Mouse (Mus musculus): ENCODE results near the gene Zfhx3. TPM values are rescaled to one million over a fixed set of nuclear protein-coding genes. Genes with fewer than 3 reads are reported as not detected.
A peak's percentile ranks its signal among the peaks of the same experiment; 100 is the strongest.

Zfhx3 gene
- polyA plus RNA-seq, 1 experiment from 2014 or later = 3.3 TPM

DNA sequence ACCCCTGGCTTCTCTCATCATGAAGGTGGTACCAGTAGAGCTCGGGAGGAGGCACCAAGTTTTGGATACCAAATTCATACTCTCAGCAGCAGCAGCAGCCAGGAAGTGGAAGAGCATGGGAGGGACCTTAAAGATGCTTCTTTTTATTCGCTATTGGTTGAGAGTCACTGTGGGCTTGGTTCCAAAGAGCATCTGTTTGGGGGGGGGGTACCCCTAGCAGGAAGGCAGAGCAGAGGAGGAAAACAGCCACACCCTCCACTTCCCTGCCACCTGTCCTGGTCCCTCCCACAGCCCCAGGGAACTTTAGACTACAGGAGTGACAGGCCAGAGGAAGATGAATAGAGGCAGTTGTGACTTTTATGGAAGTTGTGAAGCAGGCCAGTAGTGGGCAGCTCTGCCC is 904.9 kb downstream of the Zfhx3 start:
- no peak for ATAC-seq (replicated peaks; ENCODE audit: extremely low read depth, insufficient read depth, low FRiP score)
- H3K4me1 ChIP-seq (ENCODE audit: control insufficient read depth, insufficient read depth, low read length) = no peaks in the 10 kb centered on the region; the same call in 1 of the 2 replicates
- no peaks in the 10 kb centered on the region for H3K27me3 ChIP-seq (ENCODE audit: control insufficient read depth, insufficient read depth, low read length)
- H3K9ac ChIP-seq (ENCODE audit: low read length) = no peak overlapping the region
- no peaks in the 10 kb centered on the region for H3K9me3 ChIP-seq (replicated peaks; ENCODE audit: control insufficient read depth, low read length)
- no peak overlapping the region for H3K27ac ChIP-seq (ENCODE audit: low read length)
- WGBS = 57% methylated on average over 2 of the region's 2 CpGs
- no peak overlapping the region for H3K4me3 ChIP-seq (ENCODE audit: low read length)
- no peak overlapping the region for H3K4me2 ChIP-seq (ENCODE audit: low read depth, low read length)
- H3K36me3 ChIP-seq (ENCODE audit: control insufficient read depth, insufficient read depth) = no peaks in the 10 kb centered on the region

DNA sequence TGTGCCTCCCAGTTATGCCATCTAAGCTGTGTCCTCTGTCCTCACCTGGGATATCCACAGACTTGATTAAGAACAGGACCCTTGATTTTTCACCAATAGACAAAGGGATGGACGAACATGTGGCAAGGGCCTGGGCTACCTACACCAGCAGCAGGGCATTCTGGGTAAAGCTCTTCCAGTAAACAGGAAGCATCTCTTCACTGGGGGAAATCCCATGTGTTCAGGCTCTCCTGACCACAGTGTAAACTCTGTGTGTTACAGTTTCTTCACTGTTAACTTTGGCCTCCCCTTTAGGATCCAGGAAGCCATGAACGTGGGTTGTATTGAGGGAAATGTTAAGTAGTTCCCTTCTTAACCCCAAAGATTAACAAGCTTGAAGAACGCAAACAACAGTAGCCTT is 906.0 kb downstream of the Zfhx3 start:
- no peaks in the 10 kb centered on the region for H3K27me3 ChIP-seq (ENCODE audit: control insufficient read depth, insufficient read depth, low read length)
- no peaks in the 10 kb centered on the region for H3K9me3 ChIP-seq (replicated peaks; ENCODE audit: control insufficient read depth, low read length)
- H3K36me3 ChIP-seq (ENCODE audit: control insufficient read depth, insufficient read depth) = no peaks in the 10 kb centered on the region
- no peak overlapping the region for H3K27ac ChIP-seq (ENCODE audit: low read length)
- H3K9ac ChIP-seq (ENCODE audit: low read length) = no peak overlapping the region
- no peaks in the 10 kb centered on the region; the same call in 1 of the 2 replicates for H3K4me1 ChIP-seq (ENCODE audit: control insufficient read depth, insufficient read depth, low read length)
- no peak overlapping the region for H3K4me3 ChIP-seq (ENCODE audit: low read length)
- WGBS = 88% methylated on average over 3 of the region's 3 CpGs
- H3K4me2 ChIP-seq (ENCODE audit: low read depth, low read length) = no peak overlapping the region
- ATAC-seq (replicated peaks; ENCODE audit: extremely low read depth, insufficient read depth, low FRiP score) = no peak

DNA sequence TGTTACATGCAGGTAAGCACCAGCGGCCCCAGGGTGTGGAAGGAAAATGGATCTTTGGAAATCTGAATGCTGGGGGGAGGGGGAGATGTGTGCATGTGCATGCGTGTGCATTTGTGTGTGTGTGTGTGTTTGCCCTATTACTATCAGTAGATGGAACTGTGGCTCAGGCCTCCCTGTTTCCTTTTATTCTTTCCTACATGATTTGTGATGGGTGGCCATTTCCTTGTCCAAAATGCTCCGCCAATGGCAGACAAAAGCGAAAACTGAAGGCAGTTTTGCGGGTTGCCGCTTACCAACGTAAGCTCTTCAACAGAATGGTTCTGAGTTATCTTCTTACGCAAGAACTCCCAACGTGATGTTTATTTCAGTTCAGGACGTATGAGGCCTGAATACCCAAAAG is 910.6 kb downstream of the Zfhx3 start:
- no peak for ATAC-seq (replicated peaks; ENCODE audit: extremely low read depth, insufficient read depth, low FRiP score)
- Histone ChIP-seq H3K4me1 (ENCODE audit: control insufficient read depth, insufficient read depth, low read length) (peaks cover 4% of the 10 kb centered on the region; the same call in 1 of the 2 replicates), H3K9ac (ENCODE audit: low read length) (no peak overlapping the region), H3K4me2 (ENCODE audit: low read depth, low read length) (no peak overlapping the region), H3K27ac (ENCODE audit: low read length) (no peak overlapping the region), H3K4me3 (ENCODE audit: low read length) (no peak overlapping the region), H3K9me3 (replicated peaks; ENCODE audit: control insufficient read depth, low read length) (no peaks in the 10 kb centered on the region), H3K36me3 (ENCODE audit: control insufficient read depth, insufficient read depth) (0 out of 2 replicates have a peak, but pooled peaks cover 3% of the 10 kb centered on the region), H3K27me3 (ENCODE audit: control insufficient read depth, insufficient read depth, low read length) (no peaks in the 10 kb centered on the region)
- 82% methylated on average over 10 of the region's 10 CpGs for WGBS

- Histone ChIP-seq H3K9ac (ENCODE audit: low read length) (no peak overlapping the region), H3K27ac (ENCODE audit: low read length) (no peak overlapping the region), H3K27me3 (ENCODE audit: control insufficient read depth, insufficient read depth, low read length) (no peaks in the 10 kb centered on the region), H3K36me3 (ENCODE audit: control insufficient read depth, insufficient read depth) (0 out of 2 replicates have a peak, but pooled peaks cover 3% of the 10 kb centered on the region), H3K4me1 (ENCODE audit: control insufficient read depth, insufficient read depth, low read length) (peaks cover 4% of the 10 kb centered on the region; the same call in 1 of the 2 replicates), H3K4me3 (ENCODE audit: low read length) (no peak overlapping the region), H3K4me2 (ENCODE audit: low read depth, low read length) (no peak overlapping the region), H3K9me3 (replicated peaks; ENCODE audit: control insufficient read depth, low read length) (no peaks in the 10 kb centered on the region)
- peak; percentile 60 for ATAC-seq (replicated peaks; ENCODE audit: extremely low read depth, insufficient read depth, low FRiP score)
- 50% methylated on average over 12 of the region's 12 CpGs for WGBS
Observed at GRCm38 (mm10) chr8:108854444-108855102, 912.1 kb downstream of the Zfhx3 start.

DNA sequence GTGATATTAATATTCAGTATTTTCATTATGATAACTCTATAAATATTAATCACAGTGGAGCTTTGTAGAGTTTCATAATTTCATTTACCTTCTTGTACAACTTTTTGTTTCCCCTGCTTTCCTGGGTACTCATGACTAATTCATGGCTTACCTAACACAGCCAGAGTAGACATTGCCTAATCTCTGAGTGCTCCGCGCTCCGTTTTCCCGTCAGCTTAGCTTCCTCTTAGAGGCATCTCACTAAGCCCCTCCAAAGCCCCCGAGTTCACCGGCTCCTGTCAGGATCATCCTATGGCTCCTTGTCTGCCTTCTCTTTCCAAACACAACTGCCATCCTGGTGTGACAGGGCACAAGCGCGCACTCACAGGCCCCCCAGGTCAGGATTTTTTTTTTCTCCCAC is 916.6 kb downstream of the Zfhx3 start:
- 82% methylated on average over 8 of the region's 8 CpGs for WGBS
- no peak overlapping the region for H3K4me2 ChIP-seq (ENCODE audit: low read depth, low read length)
- H3K36me3 ChIP-seq (ENCODE audit: control insufficient read depth, insufficient read depth) = 0 out of 2 replicates have a peak, but pooled peaks cover 3% of the 10 kb centered on the region
- ATAC-seq (replicated peaks; ENCODE audit: extremely low read depth, insufficient read depth, low FRiP score) = no peak
- H3K27me3 ChIP-seq (ENCODE audit: control insufficient read depth, insufficient read depth, low read length) = no peaks in the 10 kb centered on the region
- no peaks in the 10 kb centered on the region for H3K9me3 ChIP-seq (replicated peaks; ENCODE audit: control insufficient read depth, low read length)
- peaks cover 4% of the 10 kb centered on the region; the same call in 1 of the 2 replicates for H3K4me1 ChIP-seq (ENCODE audit: control insufficient read depth, insufficient read depth, low read length)
- no peak overlapping the region for H3K9ac ChIP-seq (ENCODE audit: low read length)
- no peak overlapping the region for H3K4me3 ChIP-seq (ENCODE audit: low read length)
- H3K27ac ChIP-seq (ENCODE audit: low read length) = no peak overlapping the region

- Histone ChIP-seq H3K27ac (ENCODE audit: low read length) (no peak overlapping the region), H3K4me3 (ENCODE audit: low read length) (no peak overlapping the region), H3K36me3 (ENCODE audit: control insufficient read depth, insufficient read depth) (0 out of 2 replicates have a peak, but pooled peaks cover 3% of the 10 kb centered on the region), H3K27me3 (ENCODE audit: control insufficient read depth, insufficient read depth, low read length) (no peaks in the 10 kb centered on the region), H3K9ac (ENCODE audit: low read length) (no peak overlapping the region), H3K9me3 (replicated peaks; ENCODE audit: control insufficient read depth, low read length) (no peaks in the 10 kb centered on the region), H3K4me2 (ENCODE audit: low read depth, low read length) (peak overlapping the region; percentile 16; the same call in 1 of the 2 replicates), H3K4me1 (ENCODE audit: control insufficient read depth, insufficient read depth, low read length) (no peaks in the 10 kb centered on the region)
- ATAC-seq (replicated peaks; ENCODE audit: extremely low read depth, insufficient read depth, low FRiP score) = no peak
- 61% methylated on average over 9 of the region's 9 CpGs for WGBS
Observed at GRCm38 (mm10) chr8:108859983-108860382, 917.5 kb downstream of the Zfhx3 start.

GRCm38 (mm10) chr8:108863440-108863839 is 921.0 kb downstream of the Zfhx3 start:
- Histone ChIP-seq H3K4me1 (ENCODE audit: control insufficient read depth, insufficient read depth, low read length) (peaks cover 10% of the 10 kb centered on the region), H3K4me3 (ENCODE audit: low read length) (no peak overlapping the region), H3K36me3 (ENCODE audit: control insufficient read depth, insufficient read depth) (no peaks in the 10 kb centered on the region), H3K27ac (ENCODE audit: low read length) (no peak overlapping the region), H3K4me2 (ENCODE audit: low read depth, low read length) (no peak overlapping the region), H3K9ac (ENCODE audit: low read length) (no peak overlapping the region), H3K27me3 (ENCODE audit: control insufficient read depth, insufficient read depth, low read length) (no peaks in the 10 kb centered on the region), H3K9me3 (replicated peaks; ENCODE audit: control insufficient read depth, low read length) (no peaks in the 10 kb centered on the region)
- 89% methylated on average over 10 of the region's 10 CpGs for WGBS
- no peak for ATAC-seq (replicated peaks; ENCODE audit: extremely low read depth, insufficient read depth, low FRiP score)

DNA sequence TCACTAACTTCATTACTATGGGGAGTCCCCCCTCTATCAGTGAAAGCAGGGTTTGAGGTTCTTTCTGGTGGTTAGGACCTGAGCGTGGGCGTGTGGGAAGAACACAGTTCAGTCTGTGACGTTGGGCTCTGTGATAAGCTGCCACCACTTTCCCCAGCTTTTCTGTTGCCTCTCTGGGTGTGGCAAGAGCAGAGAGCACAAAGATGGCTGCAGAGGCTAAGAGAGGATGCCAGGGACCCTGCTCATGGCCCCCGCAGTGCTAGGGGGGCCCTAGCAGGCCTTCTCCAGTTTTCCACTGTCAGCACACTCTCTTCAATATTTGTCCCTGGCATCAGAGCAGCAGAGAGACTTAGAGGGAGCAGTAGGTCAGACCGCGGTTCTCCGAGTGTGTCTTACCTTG is 924.0 kb downstream of the Zfhx3 start:
- Histone ChIP-seq H3K4me3 (ENCODE audit: low read length) (no peak overlapping the region), H3K4me2 (ENCODE audit: low read depth, low read length) (no peak overlapping the region), H3K9ac (ENCODE audit: low read length) (no peak overlapping the region), H3K27me3 (ENCODE audit: control insufficient read depth, insufficient read depth, low read length) (no peaks in the 10 kb centered on the region), H3K4me1 (ENCODE audit: control insufficient read depth, insufficient read depth, low read length) (peaks cover 21% of the 10 kb centered on the region), H3K9me3 (replicated peaks; ENCODE audit: control insufficient read depth, low read length) (no peaks in the 10 kb centered on the region), H3K27ac (ENCODE audit: low read length) (no peak overlapping the region), H3K36me3 (ENCODE audit: control insufficient read depth, insufficient read depth) (no peaks in the 10 kb centered on the region)
- no peak for ATAC-seq (replicated peaks; ENCODE audit: extremely low read depth, insufficient read depth, low FRiP score)
- 85% methylated on average over 7 of the region's 7 CpGs for WGBS

GRCm38 (mm10) chr8:108867482-108868258 is 925.2 kb downstream of the Zfhx3 start:
- Histone ChIP-seq H3K36me3 (ENCODE audit: control insufficient read depth, insufficient read depth) (no peaks in the 10 kb centered on the region), H3K9me3 (replicated peaks; ENCODE audit: control insufficient read depth, low read length) (no peaks in the 10 kb centered on the region), H3K9ac (ENCODE audit: low read length) (no peak overlapping the region), H3K27me3 (ENCODE audit: control insufficient read depth, insufficient read depth, low read length) (no peaks in the 10 kb centered on the region), H3K4me3 (ENCODE audit: low read length) (no peak overlapping the region), H3K4me2 (ENCODE audit: low read depth, low read length) (peak overlapping the region; percentile 17; the same call in 1 of the 2 replicates), H3K27ac (ENCODE audit: low read length) (peak overlapping the region; percentile 48), H3K4me1 (ENCODE audit: control insufficient read depth, insufficient read depth, low read length) (peaks cover 21% of the 10 kb centered on the region)
- ATAC-seq (replicated peaks; ENCODE audit: extremely low read depth, insufficient read depth, low FRiP score) = peak; percentile 83
- 55% methylated on average over 13 of the region's 13 CpGs for WGBS

All from heart, embryonic 16.5 days (tissue).